Mouse (Mus musculus): ENCODE results near the gene Gucy2d.

The Gucy2d gene

GRCm38 (mm10) chr7:98439956-98440466 lies at the start of gene Gucy2d:
Gucy2d (plus strand) TSS chr7:98440416.
- no peak for DNase-seq

DNA sequence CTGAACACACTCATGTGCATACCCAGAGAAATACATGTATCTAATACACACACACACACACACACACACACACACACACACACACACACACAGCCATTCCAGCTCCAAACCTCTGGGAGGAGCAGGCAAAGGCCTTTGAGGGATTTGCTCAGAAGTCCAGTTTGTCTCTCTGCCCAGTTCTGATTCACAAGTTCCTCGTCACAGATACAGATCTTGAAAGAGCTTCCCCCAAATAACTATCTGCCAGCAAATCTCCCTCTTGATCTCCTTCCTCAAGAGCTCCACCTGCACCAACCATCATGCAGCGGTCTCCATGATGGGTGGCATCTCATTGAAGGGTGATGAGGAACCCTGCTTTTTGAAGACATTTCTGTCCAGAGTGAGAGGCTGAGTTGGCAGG lies 49.7 kb upstream of the Gucy2d start:
- DNase-seq: no peak

GRCm38 (mm10) chr7:98391351-98391936 lies 48.8 kb upstream of the Gucy2d start:
- DNase-seq: no peak

- DNase-seq: no peak
These were observed 47.6 kb upstream of the Gucy2d start for GRCm38 (mm10) chr7:98392466-98393201.

DNA sequence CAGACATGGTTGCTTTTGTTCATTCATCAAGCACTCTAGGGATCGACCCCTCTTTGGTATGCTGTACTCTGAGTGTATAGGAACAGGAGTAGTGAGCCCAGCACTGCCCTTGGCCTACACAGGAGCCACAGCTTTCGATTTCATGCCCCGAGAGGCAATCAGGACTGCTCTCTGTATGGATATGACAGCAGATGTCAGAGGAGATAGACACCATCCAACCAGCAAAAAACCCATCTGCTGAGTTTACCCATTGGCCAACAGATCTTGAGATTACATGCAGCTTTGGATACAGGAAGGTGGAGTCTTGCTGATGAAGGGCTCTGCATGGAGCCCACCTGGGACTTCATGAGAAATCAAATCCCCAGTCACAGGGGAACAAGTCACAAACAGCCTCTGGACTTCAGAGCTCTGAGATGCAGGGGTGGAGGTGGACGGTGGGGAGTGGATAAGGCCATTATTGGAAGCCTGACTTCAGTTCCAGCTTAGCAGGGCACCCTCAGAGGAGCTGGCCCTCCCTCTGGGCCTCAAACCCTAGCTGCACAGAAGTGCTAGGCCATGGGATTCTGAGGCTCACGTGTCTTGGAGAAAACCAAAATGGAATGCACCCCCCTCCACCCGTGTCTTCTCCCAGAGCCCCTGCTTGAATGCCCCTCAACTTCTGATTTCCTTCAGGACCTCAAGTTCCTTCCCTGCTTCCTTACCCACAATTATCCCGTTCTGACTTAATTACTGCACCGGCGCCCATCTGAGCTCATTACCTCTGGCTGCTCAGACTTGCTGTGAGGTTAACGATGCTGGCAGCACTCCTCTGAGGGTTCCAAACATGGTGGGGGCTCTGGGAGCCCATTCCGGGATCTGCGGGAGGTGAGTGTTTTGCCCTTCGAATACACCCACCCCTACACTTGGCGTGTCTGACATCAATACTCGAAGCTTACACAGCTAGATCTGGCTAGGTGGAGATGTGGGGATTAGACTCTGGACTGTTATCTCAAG lies 37.3 kb upstream of the Gucy2d start:
- no peak for DNase-seq

DNA sequence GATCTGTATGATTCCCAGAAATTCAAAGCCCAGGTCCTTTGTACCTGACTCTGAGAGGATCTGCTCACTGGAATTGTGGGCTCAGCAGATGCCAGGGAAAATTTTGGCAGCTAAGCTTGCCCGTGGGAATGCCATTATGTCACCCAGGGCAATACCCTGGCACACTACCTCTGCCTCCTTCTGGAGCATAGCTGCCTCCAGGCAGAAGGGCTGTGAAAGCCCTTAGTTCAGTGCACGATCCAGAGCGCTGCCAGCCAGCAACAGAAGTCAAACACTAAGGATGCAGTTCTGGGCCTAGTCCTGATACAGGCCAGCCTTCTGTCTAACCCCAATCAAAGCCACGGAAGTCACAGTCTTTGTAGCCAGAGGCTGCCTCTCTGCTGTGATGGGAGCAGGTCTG lies 36.2 kb upstream of the Gucy2d start:
- no peak for DNase-seq

GRCm38 (mm10) chr7:98407615-98408014 lies 32.6 kb upstream of the Gucy2d start:
- DNase-seq: no peak

DNA sequence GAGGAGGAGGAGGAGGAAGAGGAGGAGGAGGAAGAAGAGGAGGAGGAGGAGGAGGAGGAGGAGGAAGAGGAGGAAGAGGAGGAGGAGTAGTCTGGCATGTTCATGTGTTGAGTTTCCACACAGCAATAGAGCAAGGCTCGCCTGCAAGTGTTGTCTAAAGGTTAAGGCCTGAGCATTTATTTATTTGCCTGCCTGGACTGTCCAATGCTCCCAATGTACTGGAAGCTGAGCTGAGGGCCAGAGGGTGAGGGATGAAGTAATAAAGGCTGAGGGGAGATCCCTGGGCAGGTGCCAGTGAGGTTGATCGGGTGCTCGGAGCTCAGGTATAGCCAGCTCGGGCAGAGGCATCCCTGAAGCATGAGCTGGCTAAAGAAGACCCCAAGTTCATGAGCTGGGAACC lies 27.1 kb upstream of the Gucy2d start:
- no peak for DNase-seq

DNA sequence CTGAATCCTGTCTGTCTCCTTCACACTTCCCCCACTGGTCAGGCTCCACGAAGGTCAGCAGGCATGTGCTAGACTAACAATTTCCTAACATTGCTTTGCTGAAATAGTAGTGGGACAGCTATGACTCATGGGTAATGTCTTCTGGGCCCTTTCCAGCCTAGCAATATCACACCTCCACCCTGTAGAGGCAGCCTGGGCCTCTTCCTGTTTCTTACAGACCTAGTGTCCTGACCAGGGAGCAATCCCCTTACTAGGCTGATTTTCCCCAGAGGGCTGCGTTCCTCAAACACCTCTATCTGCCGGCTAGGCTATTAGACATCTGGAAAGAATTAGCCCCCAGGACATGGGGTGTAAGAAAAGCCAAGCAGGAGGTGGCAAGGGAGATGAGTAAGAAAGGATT lies 24.7 kb upstream of the Gucy2d start:
- no peak for DNase-seq

GRCm38 (mm10) chr7:98416020-98416419 lies 24.2 kb upstream of the Gucy2d start:
- DNase-seq: no peak

GRCm38 (mm10) chr7:98418031-98418805 lies 22.0 kb upstream of the Gucy2d start:
- DNase-seq: peak; percentile 76

GRCm38 (mm10) chr7:98419366-98419765 lies 20.9 kb upstream of the Gucy2d start:
- DNase-seq: no peak

GRCm38 (mm10) chr7:98423546-98423945 lies 16.7 kb upstream of the Gucy2d start:
- DNase-seq: no peak

DNA sequence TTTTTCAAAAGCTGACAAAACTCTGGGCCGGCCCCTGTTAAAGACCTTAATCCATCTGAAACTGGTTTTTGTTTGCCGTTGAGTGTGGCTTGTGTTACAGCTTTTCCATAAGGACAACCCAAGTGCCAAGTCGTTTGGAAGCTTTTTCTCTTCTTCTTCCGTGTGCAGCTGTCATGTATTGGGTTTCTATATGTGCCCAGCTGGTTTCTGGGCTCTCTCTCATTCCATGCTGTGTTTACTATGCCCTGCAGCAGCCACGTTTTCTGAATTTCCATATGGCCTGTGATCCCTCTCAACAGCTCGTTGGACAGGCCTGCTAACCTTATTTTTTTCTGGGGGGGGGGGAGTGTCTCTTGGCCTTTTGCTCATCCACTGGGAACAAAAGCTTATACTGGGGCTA lies 15.8 kb upstream of the Gucy2d start:
- no peak for DNase-seq

DNA sequence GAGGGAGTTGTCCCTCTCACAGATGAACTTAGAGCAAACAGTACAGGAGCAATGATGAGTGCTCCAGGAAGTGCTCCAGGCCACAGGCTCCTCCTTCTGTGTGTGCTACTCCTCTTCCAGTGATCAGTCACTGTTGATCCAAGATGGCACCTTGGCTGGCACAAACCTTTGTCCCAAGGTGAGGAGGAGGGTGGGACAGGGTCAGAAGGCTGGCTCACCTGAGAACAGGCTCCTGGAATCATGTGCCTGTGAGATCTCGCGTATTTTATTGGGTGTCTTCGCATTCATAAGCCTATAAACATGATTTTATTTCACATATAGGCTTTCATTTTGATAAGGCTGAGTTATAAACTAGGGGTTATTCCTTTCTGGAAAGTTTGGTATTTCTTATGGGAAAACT lies 14.7 kb upstream of the Gucy2d start:
- DNase-seq: no peak

- no peak for DNase-seq
These were observed 13.6 kb upstream of the Gucy2d start for GRCm38 (mm10) chr7:98426641-98427040.

GRCm38 (mm10) chr7:98427115-98427835 lies 12.9 kb upstream of the Gucy2d start:
- no peak for DNase-seq

DNA sequence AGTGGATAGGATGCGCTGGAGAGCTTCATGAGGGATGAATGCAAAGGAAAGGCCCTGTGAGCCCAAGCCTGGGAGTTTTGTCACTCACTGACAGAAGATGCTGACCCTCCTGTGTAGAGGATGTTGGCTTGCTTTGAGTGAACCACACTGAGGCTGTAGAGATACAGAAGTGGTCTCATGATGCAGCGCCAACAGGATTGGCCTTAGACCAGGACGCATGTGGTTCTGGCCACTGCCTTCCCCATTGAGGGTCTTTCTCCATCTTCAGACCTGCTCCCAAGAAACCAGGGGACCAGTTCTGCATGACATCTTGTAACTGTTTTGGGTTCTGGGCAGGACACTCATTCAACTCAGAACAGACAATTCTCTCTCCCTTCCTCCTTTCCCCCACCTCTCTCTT lies 10.6 kb upstream of the Gucy2d start:
- DNase-seq: no peak

GRCm38 (mm10) chr7:98430785-98431184 lies 9.4 kb upstream of the Gucy2d start:
- DNase-seq: peak; percentile 54

DNA sequence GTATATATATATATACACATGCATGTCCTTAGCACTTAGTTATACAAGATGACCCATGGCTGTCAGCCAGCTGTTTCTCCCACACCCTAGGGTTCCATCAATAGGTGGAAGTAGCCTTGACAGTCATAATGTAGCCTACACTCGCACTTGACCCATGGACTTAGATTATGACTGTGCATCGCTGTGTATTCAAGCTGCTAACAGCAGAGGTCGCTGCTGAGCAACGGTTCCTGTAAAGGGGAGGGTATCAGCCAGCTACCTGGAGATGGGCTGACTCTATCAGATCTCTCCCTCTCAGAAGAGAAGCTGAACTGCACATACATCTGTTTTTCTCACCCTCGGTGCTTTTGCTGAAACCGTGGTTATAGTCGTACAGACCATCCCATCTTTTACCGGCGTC lies 2.6 kb upstream of the Gucy2d start:
- no peak for DNase-seq

DNA sequence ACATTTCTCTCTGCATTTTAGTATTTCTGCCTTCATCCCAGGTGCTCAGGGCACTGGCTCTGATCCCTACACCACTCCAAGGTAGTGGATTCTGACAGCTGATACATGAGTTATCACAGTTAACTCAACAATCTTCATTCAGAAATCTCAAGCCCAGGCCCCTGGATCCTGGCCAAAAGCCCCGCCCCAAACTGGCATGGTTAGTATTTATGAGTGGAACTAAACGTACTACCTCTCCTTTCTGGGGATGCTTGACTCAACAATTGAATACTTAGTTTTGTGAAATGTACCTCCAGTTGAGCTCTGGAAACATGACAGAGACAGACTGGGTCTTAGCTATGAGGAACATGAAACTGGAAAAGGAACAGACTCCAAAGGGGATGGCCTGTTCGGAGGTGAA lies 6.7 kb downstream of the Gucy2d start:
- DNase-seq: no peak
